Mouse (Mus musculus): ENCODE data around the gene Pxk.

DNA sequence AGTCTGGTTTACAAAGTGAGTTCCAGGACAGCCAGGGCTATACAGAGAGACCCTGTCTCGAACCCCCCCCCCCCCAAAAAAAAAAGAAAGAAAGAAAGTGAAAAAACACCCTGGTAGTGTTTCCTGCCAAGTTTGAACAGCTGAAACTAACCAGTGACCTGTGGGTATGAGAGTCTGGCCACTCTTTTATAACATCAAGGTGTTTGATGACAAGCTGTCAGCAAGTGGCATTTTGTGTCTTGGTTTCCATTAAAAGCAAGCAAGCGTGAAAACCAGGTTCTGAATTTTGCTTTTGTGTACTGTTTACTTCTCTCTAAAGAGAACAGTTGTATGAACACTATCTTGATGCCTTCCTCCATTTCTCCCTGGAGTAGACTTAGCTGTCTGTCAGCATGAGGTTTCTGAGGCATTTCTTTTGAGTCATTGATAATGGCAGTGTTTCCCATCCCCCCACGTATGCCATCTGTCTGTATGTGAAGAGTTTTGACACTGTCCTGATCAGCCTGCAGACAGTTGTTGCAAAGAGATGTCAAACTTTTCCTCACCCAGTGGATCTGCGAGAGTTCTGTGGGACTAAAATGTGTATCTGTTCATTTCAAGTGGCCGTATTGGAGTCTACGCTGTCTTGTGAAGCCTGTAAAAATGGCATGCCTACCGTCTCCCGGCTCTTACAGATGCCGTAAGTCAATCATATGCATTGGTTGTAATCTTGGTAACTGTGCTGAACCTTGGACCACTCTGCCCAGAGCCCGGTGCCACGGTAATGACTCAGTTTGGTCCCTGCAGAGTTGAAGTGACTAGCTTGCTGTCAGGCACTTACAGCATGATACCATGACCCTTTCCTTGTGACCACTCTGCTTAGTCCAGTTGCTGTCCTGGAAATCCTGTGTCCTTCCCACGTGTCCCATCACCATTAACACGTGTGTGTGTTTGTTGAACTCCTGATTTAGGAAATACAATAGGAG is 47.9 kb downstream of the Pxk start:
- TF ChIP-seq CTCF (conservative IDR thresholded peaks at IDR 0.05; ENCODE audit: low read length) (no peak), NANOG (IDR thresholded peaks at IDR 0.05; ENCODE audit: borderline replicate concordance, low read length) (no peak)

Data from E14TG2a.4 (cell line).